Mouse (Mus musculus): ENCODE measurements at regions not wholly inside any gene's neighbourhood (a gene's known extent, or its start where the extent isn't known, plus 50 kb on each side); places are given as distances from the start of the nearest gene placed in this dataset.

DNA sequence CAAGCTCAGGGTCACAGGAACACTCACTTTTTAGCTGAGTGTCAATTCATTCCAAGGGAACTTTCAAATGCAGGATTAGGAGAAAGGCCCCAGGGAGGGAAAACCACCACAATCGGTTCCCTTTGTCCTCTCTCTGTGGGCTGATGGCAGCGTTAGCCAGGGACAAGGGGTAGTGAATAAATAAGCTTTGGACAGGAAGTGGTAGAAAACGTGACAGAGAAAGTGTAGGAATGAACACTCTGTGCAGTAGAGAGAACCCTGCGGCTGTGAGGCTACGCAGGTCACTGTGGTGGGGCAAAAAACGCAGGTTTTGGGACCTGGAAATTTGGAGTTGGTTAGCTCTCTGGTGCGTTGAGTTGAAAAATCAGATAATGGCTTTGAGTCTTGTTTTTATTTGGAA, 164.1 kb downstream of the Tex36 start:
- no peak overlapping the region for H3K27ac ChIP-seq (replicated peaks)
- H3K9ac ChIP-seq = no peak overlapping the region
- H3K4me1 ChIP-seq (replicated peaks) = no peaks in the 10 kb centered on the region
- H3K4me2 ChIP-seq = no peak overlapping the region
- no peaks in the 10 kb centered on the region for H3K27me3 ChIP-seq
- no peaks in the 10 kb centered on the region for H3K9me3 ChIP-seq (replicated peaks)
- ATAC-seq (ENCODE audit: insufficient read depth) = no peak
- no peaks in the 10 kb centered on the region for H3K36me3 ChIP-seq (replicated peaks)
- WGBS (ENCODE audit: insufficient replicate concordance) = 29% methylated on average over 7 of the region's 7 CpGs
- no peak overlapping the region for H3K4me3 ChIP-seq (replicated peaks)

DNA sequence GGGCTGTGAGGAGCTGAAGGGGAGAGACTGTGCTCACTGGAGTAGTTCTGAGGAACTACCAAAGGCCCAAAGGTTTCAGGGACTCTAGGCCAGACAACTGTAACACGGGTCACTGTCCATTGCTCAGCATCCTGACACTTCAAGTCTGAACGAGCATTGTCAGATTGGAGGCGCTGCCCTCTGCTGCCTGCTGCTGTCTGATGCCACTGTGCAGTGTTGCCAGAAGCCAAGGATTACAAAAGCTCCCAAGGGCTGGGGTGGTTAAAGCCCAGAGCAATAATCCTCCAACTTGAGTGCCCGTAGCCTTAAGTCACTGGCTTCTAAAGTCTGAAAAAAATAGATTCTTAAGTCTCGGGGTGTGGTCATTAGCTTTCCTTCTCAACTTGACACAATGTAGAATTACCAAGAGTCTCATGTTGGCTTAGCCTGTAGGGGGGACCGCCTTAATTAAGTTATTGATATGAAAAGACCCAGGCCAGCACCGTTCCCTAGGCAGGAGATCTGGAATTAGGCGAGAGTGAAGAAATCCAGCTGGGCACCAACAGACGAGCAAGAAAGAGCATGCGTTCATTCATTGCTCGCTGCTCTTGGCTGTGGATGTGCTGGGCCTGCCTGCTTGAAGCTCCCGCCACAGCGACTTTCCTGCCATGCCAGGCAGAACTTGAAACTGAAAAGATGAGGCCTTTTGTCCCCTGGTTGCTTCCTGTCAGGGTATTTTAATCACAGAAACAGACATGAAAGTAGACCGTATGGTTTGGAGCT, 166.2 kb downstream of the Tex36 start:
- Histone ChIP-seq H3K27me3 (no peaks in the 10 kb centered on the region), H3K27ac (replicated peaks) (no peak overlapping the region), H3K4me2 (no peak overlapping the region), H3K9ac (no peak overlapping the region), H3K36me3 (replicated peaks) (no peaks in the 10 kb centered on the region), H3K9me3 (replicated peaks) (no peaks in the 10 kb centered on the region), H3K4me1 (replicated peaks) (no peaks in the 10 kb centered on the region), H3K4me3 (replicated peaks) (no peak overlapping the region)
- WGBS (ENCODE audit: insufficient replicate concordance) = 65% methylated on average over 14 of the region's 14 CpGs
- ATAC-seq (ENCODE audit: insufficient read depth) = no peak

DNA sequence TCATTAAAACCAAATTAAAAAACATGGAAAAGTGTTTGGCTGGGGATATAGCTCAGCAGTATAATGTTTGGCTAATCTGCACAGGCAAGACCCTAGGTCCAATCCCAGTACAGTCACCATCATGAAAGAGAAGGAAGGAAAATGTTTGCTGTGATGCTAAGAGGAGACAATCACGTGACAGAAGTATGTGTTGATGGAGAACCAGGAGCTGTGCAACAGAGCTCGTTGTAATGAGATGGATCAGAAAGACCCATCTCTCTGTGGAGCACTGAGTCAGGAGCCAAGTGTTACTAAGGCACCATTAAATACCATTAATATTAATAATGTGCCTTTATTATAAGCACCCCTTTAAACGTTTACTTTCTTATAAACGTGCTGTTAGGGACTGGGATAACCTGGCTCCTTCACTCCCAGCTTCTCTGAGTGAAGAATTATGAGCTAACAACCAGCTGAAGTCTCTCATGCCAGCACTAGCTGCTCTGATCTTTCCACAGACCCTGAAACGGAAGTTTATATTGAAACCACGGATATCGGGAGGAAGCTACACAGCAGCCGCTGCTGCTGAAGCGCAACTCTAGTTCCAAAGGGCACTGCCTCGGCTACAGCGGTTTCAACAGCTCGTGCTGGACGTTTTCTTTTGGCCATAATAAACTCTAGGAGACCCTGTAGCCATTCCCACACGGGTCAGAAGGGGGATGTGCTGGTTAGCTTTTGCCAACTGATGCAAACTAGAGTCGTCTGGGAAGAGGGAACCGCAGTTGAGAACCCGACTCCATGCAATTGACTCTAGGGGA, 167.7 kb downstream of the Tex36 start:
- H3K9me3 ChIP-seq (replicated peaks) = no peaks in the 10 kb centered on the region
- no peaks in the 10 kb centered on the region for H3K27me3 ChIP-seq
- no peaks in the 10 kb centered on the region for H3K36me3 ChIP-seq (replicated peaks)
- H3K4me3 ChIP-seq (replicated peaks) = no peak overlapping the region
- ATAC-seq (ENCODE audit: insufficient read depth) = no peak
- no peak overlapping the region for H3K9ac ChIP-seq
- H3K4me2 ChIP-seq = no peak overlapping the region
- WGBS (ENCODE audit: insufficient replicate concordance) = 41% methylated on average over 17 of the region's 17 CpGs
- H3K4me1 ChIP-seq (replicated peaks) = no peaks in the 10 kb centered on the region
- no peak overlapping the region for H3K27ac ChIP-seq (replicated peaks)

GRCm38 (mm10) chr7:133432343-133432742, 169.6 kb downstream of the Tex36 start:
- no peaks in the 10 kb centered on the region for H3K9me3 ChIP-seq (replicated peaks)
- 53% methylated on average over 1 of the region's 1 CpGs for WGBS (ENCODE audit: insufficient replicate concordance)
- no peaks in the 10 kb centered on the region for H3K27me3 ChIP-seq
- H3K27ac ChIP-seq (replicated peaks) = no peak overlapping the region
- H3K9ac ChIP-seq = no peak overlapping the region
- no peak overlapping the region for H3K4me3 ChIP-seq (replicated peaks)
- H3K4me1 ChIP-seq (replicated peaks) = no peaks in the 10 kb centered on the region
- H3K36me3 ChIP-seq (replicated peaks) = no peaks in the 10 kb centered on the region
- no peak for ATAC-seq (ENCODE audit: insufficient read depth)
- no peak overlapping the region for H3K4me2 ChIP-seq

DNA sequence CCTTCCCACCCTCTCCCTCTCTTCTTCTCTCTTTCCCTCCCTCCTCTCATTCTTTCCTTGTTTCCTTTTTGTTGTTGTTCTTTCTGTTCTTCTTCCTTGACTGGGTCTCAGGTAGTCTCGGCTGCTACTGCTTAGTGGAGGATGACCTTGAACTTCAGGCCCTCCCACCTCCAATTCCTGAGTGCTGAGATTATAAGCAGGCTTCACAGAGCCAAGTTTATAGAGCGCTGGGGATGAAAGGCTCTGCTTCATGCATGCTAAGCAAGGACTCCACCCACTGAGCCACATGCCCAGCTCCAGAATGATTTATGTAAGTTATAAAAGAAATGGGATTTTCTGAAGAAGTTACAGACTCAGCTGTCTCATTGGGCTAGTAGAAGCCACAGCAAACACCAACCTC, 199.9 kb downstream of the Tex36 start:
- H3K27me3 ChIP-seq = no peaks in the 10 kb centered on the region
- no peak overlapping the region for H3K9ac ChIP-seq
- no peaks in the 10 kb centered on the region for H3K4me1 ChIP-seq (replicated peaks)
- H3K4me3 ChIP-seq (replicated peaks) = no peak overlapping the region
- no peak for ATAC-seq (ENCODE audit: insufficient read depth)
- 36% methylated on average over 2 of the region's 2 CpGs for WGBS (ENCODE audit: insufficient replicate concordance)
- no peaks in the 10 kb centered on the region for H3K36me3 ChIP-seq (replicated peaks)
- no peaks in the 10 kb centered on the region for H3K9me3 ChIP-seq (replicated peaks)
- H3K27ac ChIP-seq (replicated peaks) = no peak overlapping the region
- no peak overlapping the region for H3K4me2 ChIP-seq

GRCm38 (mm10) chr7:133400691-133401090, 201.3 kb downstream of the Tex36 start:
- ATAC-seq (ENCODE audit: insufficient read depth) = no peak
- H3K9ac ChIP-seq = no peak overlapping the region
- no peak overlapping the region for H3K27ac ChIP-seq (replicated peaks)
- H3K4me1 ChIP-seq (replicated peaks) = no peaks in the 10 kb centered on the region
- no peaks in the 10 kb centered on the region for H3K36me3 ChIP-seq (replicated peaks)
- no peaks in the 10 kb centered on the region for H3K9me3 ChIP-seq (replicated peaks)
- H3K4me2 ChIP-seq = no peak overlapping the region
- H3K4me3 ChIP-seq (replicated peaks) = no peak overlapping the region
- no peaks in the 10 kb centered on the region for H3K27me3 ChIP-seq
- 60% methylated on average over 4 of the region's 4 CpGs for WGBS (ENCODE audit: insufficient replicate concordance)

DNA sequence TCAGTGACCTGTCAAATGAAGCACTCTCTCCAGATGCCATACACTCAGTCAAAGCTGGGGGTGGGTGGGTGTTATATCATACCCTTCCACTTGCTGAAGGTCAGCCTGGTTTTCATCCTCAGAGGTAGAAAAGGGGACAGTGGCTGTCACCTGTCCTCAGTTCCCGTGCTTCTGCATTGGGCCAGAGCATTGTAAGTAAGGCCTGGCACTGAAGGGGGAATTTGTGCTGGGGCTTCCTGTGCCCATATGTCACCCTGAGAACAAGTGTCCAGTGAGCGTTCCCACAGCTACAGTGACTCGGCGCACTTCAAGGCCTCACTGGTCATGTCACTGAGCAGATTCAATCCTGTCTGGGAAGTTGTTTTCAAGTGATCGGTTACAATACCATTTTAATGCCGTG, 213.2 kb downstream of the Tex36 start:
- ATAC-seq (ENCODE audit: insufficient read depth) = no peak
- no peak overlapping the region for H3K4me3 ChIP-seq (replicated peaks)
- 64% methylated on average over 6 of the region's 6 CpGs for WGBS (ENCODE audit: insufficient replicate concordance)
- H3K36me3 ChIP-seq (replicated peaks) = no peaks in the 10 kb centered on the region
- no peaks in the 10 kb centered on the region for H3K4me1 ChIP-seq (replicated peaks)
- no peaks in the 10 kb centered on the region for H3K9me3 ChIP-seq (replicated peaks)
- H3K4me2 ChIP-seq = no peak overlapping the region
- H3K9ac ChIP-seq = no peak overlapping the region
- no peaks in the 10 kb centered on the region for H3K27me3 ChIP-seq
- H3K27ac ChIP-seq (replicated peaks) = no peak overlapping the region

GRCm38 (mm10) chr7:133382032-133382712, 219.8 kb downstream of the Tex36 start:
- no peak overlapping the region for H3K4me2 ChIP-seq
- WGBS (ENCODE audit: insufficient replicate concordance) = 36% methylated on average over 7 of the region's 7 CpGs
- H3K9ac ChIP-seq = no peak overlapping the region
- H3K9me3 ChIP-seq (replicated peaks) = no peaks in the 10 kb centered on the region
- H3K27ac ChIP-seq (replicated peaks) = no peak overlapping the region
- no peak for ATAC-seq (ENCODE audit: insufficient read depth)
- no peaks in the 10 kb centered on the region for H3K27me3 ChIP-seq
- no peak overlapping the region for H3K4me3 ChIP-seq (replicated peaks)
- H3K36me3 ChIP-seq (replicated peaks) = no peaks in the 10 kb centered on the region
- H3K4me1 ChIP-seq (replicated peaks) = no peaks in the 10 kb centered on the region

- Histone ChIP-seq H3K36me3 (replicated peaks) (no peaks in the 10 kb centered on the region), H3K9me3 (replicated peaks) (no peaks in the 10 kb centered on the region), H3K27ac (replicated peaks) (no peak overlapping the region), H3K9ac (no peak overlapping the region), H3K27me3 (no peaks in the 10 kb centered on the region), H3K4me2 (no peak overlapping the region), H3K4me3 (replicated peaks) (no peak overlapping the region), H3K4me1 (replicated peaks) (no peaks in the 10 kb centered on the region)
- ATAC-seq (ENCODE audit: insufficient read depth) = no peak
- WGBS (ENCODE audit: insufficient replicate concordance) = 57% methylated on average over 1 of the region's 1 CpGs
Measured at GRCm38 (mm10) chr7:133379373-133379772, 222.6 kb downstream of the Tex36 start.

- Histone ChIP-seq H3K27me3 (no peaks in the 10 kb centered on the region), H3K4me1 (replicated peaks) (no peaks in the 10 kb centered on the region), H3K4me2 (no peak overlapping the region), H3K36me3 (replicated peaks) (no peaks in the 10 kb centered on the region), H3K27ac (replicated peaks) (no peak overlapping the region), H3K9ac (no peak overlapping the region), H3K9me3 (replicated peaks) (no peaks in the 10 kb centered on the region), H3K4me3 (replicated peaks) (no peak overlapping the region)
- WGBS (ENCODE audit: insufficient replicate concordance) = 65% methylated on average over 5 of the region's 5 CpGs
- ATAC-seq (ENCODE audit: insufficient read depth) = no peak
Measured at GRCm38 (mm10) chr7:133378338-133378737, 223.6 kb downstream of the Tex36 start.

- Histone ChIP-seq H3K9ac (no peak overlapping the region), H3K27ac (replicated peaks) (no peak overlapping the region), H3K4me1 (replicated peaks) (no peaks in the 10 kb centered on the region), H3K4me2 (no peak overlapping the region), H3K4me3 (replicated peaks) (no peak overlapping the region), H3K9me3 (replicated peaks) (no peaks in the 10 kb centered on the region), H3K36me3 (replicated peaks) (no peaks in the 10 kb centered on the region), H3K27me3 (no peaks in the 10 kb centered on the region)
- no peak for ATAC-seq (ENCODE audit: insufficient read depth)
- 51% methylated on average over 8 of the region's 8 CpGs for WGBS (ENCODE audit: insufficient replicate concordance)
Measured at GRCm38 (mm10) chr7:133376833-133377484, 225.0 kb downstream of the Tex36 start.

Measured in liver, embryonic 15.5 days (tissue).